Mouse (Mus musculus) C2C12 (cell line): ENCODE data around the gene Mroh7. TPM values are rescaled to one million over a fixed set of nuclear protein-coding genes. Genes with fewer than 3 reads are reported as not detected.
A peak's percentile ranks its signal among the peaks of the same experiment; 100 is the strongest.

Source experiments
- H3K27me3 ChIP-seq: one replicate; pipeline ENCODE4 v1.6.1; 2011; ENCODE audit not compliant: control insufficient read depth, insufficient read depth, insufficient read length
- H3K36me3 ChIP-seq: one replicate; pipeline ENCODE4 v1.6.1; 2011; ENCODE audit not compliant: control insufficient read depth, insufficient read depth
- H3K4me3 ChIP-seq: one replicate; pipeline ENCODE4 v1.5.1; 2011; ENCODE audit warnings: mild to moderate bottlenecking, control low read depth; ENCODE audit not compliant: poor library complexity, insufficient read depth, severe bottlenecking
- H3K79me2 ChIP-seq: one replicate; pipeline ENCODE4 v1.6.1; 2011; ENCODE audit not compliant: control insufficient read depth, insufficient read depth
- H3K79me3 ChIP-seq: one replicate; pipeline ENCODE4 v1.6.1; 2011; ENCODE audit warnings: low read depth, control low read depth
- H3ac ChIP-seq: one replicate; pipeline ENCODE3; 2011; ENCODE audit warnings: low read depth; ENCODE audit not compliant: control insufficient read depth, insufficient read length
- CEBPB ChIP-seq: IDR thresholded peaks from one replicate; pipeline ENCODE4 v1.6.1; 2011; ENCODE audit warnings: low read depth, mild to moderate bottlenecking, control low read depth, moderate library complexity
- CTCF ChIP-seq: IDR thresholded peaks from one replicate; pipeline ENCODE4 v1.5.1; 2011; ENCODE audit not compliant: control insufficient read depth, insufficient read depth, insufficient read length
- FOSL1 ChIP-seq: IDR thresholded peaks from one replicate; pipeline ENCODE4 v1.8.0; 2011; ENCODE audit warnings: mild to moderate bottlenecking, low read length; ENCODE audit not compliant: poor library complexity, insufficient read depth, severe bottlenecking
- MAX ChIP-seq: IDR thresholded peaks from one replicate; pipeline ENCODE4 v1.6.1; 2011; ENCODE audit warnings: mild to moderate bottlenecking, control low read depth
- MYOD1 ChIP-seq: IDR thresholded peaks from one replicate; pipeline ENCODE4 v1.6.1; 2011; ENCODE audit warnings: low read depth; ENCODE audit not compliant: control insufficient read depth, insufficient read length
- MYOG ChIP-seq: IDR thresholded peaks from one replicate; pipeline ENCODE4 v1.6.1; 2011; ENCODE audit not compliant: control insufficient read depth, insufficient read length; ENCODE audit errors: extremely low read depth
- USF1 ChIP-seq: IDR thresholded peaks from one replicate; pipeline ENCODE4 v1.6.1; 2011; ENCODE audit warnings: low read depth, mild to moderate bottlenecking, control low read depth, moderate library complexity
- polyA plus RNA-seq: library from polyadenylated mRNA; unstranded; fragments of >200 nt; fragmentation: generic; extraction: Trizol; gene quantifications from one replicate; pipeline ENCODE4 v1.2.1, GENCODE M21; 2012; ENCODE audit warnings: missing spikeins

Mroh7 gene
- polyA plus RNA-seq, 1 experiment = not detected

GRCm38 (mm10) chr4:106693841-106694430 lies 36.8 kb downstream of the Mroh7 start:
- no peak for TF ChIP-seq MAX
- no peak for TF ChIP-seq USF1
- no peak for TF ChIP-seq MYOG
- TF ChIP-seq MYOD1 = no peak
- no peak for TF ChIP-seq FOSL1
- no peak for TF ChIP-seq CEBPB
- TF ChIP-seq CTCF = no peak
- H3K27me3 ChIP-seq = peaks cover 61% of the 10 kb centered on the region
- no peak overlapping the region for H3ac ChIP-seq
- no peaks in the 10 kb centered on the region for H3K79me2 ChIP-seq
- H3K36me3 ChIP-seq = no peaks in the 10 kb centered on the region
- no peaks in the 10 kb centered on the region for H3K79me3 ChIP-seq
- H3K4me3 ChIP-seq = no peak overlapping the region

DNA sequence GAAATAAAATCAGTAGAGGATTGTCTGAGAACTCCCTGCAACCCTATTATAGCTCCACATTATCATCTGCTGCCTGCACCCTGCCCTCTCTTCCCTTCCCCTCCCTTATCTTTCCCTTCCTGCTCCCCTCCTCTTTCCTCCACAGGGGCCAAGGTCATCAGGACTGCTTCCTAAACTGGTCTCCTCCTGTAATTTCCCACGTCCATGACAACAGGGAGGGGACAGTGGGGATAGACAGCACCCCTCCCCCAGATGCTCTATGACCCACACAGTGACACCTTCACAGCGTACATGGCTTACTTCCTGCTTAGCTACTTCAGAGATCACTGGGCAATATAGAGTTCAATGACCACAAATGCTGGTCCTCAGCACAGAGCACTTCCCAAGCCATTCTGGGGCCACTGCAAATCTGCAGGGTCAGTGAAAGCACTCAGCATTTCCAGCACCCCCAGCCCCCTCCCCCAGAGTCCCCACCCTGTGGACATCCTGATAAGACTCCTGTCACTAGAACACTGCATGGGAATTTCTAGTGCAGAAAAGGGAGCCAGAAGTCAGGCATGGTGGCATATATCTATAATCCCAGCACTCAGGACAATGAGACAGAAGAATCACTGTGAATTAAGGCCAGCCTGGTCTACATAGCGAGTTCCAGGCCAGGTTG lies 42.0 kb downstream of the Mroh7 start:
- no peak overlapping the region for H3ac ChIP-seq
- H3K36me3 ChIP-seq = no peaks in the 10 kb centered on the region
- no peaks in the 10 kb centered on the region for H3K79me3 ChIP-seq
- no peak for TF ChIP-seq MYOG
- TF ChIP-seq USF1 = no peak
- TF ChIP-seq CEBPB = no peak
- TF ChIP-seq MYOD1 = no peak
- no peak for TF ChIP-seq FOSL1
- TF ChIP-seq MAX = no peak
- no peak for TF ChIP-seq CTCF
- H3K79me2 ChIP-seq = no peaks in the 10 kb centered on the region
- no peak overlapping the region for H3K4me3 ChIP-seq
- H3K27me3 ChIP-seq = peaks cover 41% of the 10 kb centered on the region

DNA sequence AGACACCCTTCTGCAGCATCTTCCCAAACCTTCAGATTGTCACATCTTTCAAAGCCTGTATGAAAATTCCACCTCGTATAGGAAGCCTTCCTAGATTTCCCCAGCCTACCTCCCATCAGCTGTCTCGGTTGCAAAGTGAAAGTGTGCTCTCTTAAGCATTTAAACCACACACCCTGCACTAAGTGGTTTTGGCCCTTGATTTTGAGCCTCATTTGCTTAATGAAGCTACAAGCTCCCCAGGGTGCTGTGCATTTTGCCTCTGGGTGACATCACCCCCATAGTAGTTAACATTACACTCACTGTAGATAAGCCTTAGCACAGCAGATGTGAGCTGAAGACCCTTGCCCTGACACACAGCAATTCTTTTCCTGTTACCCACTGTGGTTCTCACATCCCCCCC lies 49.8 kb downstream of the Mroh7 start:
- no peak overlapping the region for H3ac ChIP-seq
- H3K36me3 ChIP-seq = peaks cover 9% of the 10 kb centered on the region
- peaks cover 6% of the 10 kb centered on the region for H3K79me3 ChIP-seq
- H3K4me3 ChIP-seq = no peak overlapping the region
- peaks cover 30% of the 10 kb centered on the region for H3K27me3 ChIP-seq
- TF ChIP-seq CEBPB (no peak), MAX (no peak), MYOG (no peak), MYOD1 (no peak), CTCF (no peak)
- peaks cover 10% of the 10 kb centered on the region for H3K79me2 ChIP-seq

DNA sequence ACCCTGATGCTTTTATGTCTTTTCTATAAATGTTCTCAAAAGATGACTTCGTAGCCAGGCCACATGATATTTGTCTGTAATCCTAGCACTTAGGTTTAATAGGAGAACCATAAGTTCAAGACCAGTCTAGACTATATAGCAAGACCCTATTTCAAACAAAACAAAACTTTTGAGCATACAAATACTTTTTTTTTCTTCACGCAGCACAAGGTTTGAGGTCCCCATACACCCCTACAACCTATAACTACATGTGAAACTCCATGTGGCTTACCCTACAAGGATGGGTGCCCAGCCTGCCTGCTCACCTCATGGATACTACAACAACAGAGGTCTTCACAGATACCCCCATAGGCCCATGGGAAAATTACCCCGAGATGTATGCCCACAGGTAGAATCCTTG lies 51.6 kb downstream of the Mroh7 start:
- Histone ChIP-seq H3K36me3 (peaks cover 23% of the 10 kb centered on the region), H3ac (no peak overlapping the region), H3K79me2 (peaks cover 10% of the 10 kb centered on the region), H3K79me3 (peaks cover 6% of the 10 kb centered on the region), H3K27me3 (peaks cover 22% of the 10 kb centered on the region), H3K4me3 (no peak overlapping the region)
- TF ChIP-seq MAX = no peak
- TF ChIP-seq FOSL1 = no peak
- TF ChIP-seq MYOD1 = no peak
- TF ChIP-seq CTCF = no peak
- no peak for TF ChIP-seq USF1
- no peak for TF ChIP-seq CEBPB
- TF ChIP-seq MYOG = no peak

DNA sequence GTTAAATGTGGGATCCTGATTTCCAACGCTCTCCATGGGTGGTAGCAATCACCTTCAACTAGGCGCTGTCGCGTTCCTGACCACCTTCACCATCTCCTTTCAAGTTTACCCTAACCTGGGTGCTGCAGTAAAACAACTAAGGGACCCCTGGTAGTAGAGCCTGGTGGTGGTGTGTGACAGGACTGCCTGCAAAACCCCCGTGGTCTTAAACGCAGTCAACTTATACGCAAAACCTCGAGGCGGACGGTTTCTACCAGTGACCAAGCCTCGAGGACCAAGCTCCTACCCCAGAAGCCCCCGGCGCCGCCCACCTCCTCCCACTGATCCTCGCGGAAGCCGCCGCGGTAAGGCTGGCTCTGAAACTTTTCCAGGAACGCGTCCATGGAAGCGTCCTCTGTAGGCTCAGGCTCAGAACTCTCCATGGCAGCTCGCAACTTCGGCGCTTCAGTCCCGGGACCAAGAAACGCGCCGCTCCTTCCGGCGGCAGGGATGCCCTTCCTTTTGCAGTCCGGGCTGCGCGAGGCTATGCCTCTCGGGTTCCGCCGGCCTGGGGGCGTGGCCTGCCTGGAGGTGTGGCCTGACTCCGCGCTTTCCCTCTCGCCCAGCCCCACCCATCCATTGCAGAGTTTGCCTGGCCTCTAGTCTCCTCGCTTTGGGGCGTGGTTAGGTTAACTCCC lies 52.1 kb downstream of the Mroh7 start, which contains the start of gene Ttc4:
Ttc4 (minus strand) TSS at position 503 of the 677 bp plus-strand sequence.
- TF ChIP-seq USF1 = no peak
- no peak for TF ChIP-seq MYOD1
- no peak for TF ChIP-seq CEBPB
- no peak for TF ChIP-seq FOSL1
- TF ChIP-seq CTCF = no peak
- no peak for TF ChIP-seq MYOG
- no peak for TF ChIP-seq MAX
- peaks cover 10% of the 10 kb centered on the region for H3K79me2 ChIP-seq
- H3K27me3 ChIP-seq = peaks cover 16% of the 10 kb centered on the region
- H3K4me3 ChIP-seq = peak within 1 kb of the TSS; percentile 91
- H3K36me3 ChIP-seq = peaks cover 28% of the 10 kb centered on the region
- peaks cover 6% of the 10 kb centered on the region for H3K79me3 ChIP-seq
- H3ac ChIP-seq = peak within 1 kb of the TSS; percentile 87
